Mouse (Mus musculus): ENCODE results near the gene Prpf4b. TPM values are rescaled to one million over a fixed set of nuclear protein-coding genes. Genes with fewer than 3 reads are reported as not detected.

Gene Prpf4b
- 56.2 and 57.3 TPM in 2 replicates for polyA plus RNA-seq (2012; rRNA removed)

DNA sequence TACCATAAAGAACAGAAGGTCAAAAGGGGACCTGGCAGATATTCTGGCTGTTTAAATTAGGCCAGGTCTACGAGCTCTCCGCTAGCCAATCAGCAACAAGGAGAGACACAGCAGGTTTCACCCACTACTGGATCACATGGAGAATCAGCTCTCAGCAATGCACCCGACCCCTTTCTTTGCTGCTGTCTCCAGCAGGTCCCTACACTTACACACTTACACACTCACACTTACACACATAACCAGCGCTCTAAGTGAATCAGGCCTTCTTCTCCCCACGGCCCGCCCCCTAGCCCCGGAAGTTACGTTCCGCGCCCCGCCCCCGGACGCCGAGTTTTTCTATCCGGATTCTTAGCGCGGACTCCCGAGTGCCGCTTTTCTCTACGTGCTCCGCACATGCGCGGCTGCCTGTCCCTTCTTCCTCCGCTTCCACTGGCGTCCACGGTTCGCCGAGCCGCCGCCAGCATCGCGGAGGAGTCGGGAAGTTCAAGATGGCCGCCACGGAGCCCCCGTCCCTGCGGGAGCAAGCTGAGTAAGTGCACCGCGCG, at the start of gene Prpf4b:
Prpf4b (plus strand) TSS at position 137 of the 545 bp plus-strand sequence.

DNA sequence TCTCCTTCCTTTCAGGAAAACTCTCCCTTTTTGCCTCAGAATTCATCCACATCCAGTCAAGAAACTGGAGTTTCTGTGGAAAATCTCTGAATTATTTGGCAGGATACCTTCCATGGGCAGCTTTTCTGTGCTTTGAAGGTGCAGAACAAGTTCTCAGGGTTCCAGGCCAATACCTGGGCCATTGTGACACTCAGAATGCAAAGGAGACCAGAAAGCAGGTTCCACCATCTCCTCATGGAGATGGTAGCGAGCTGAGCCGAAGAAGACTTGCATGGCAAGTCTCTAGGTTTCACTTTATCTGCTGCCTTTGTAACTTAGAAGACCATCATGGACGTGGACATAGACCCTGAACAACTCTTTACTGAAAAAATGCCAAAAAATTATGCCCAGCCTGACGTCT, 49.1 kb downstream of the Prpf4b start, which contains the start of the genes Fam217a and 4933417A18Rik:
Fam217a (minus strand) TSS at position 101 of the 400 bp plus-strand sequence.
4933417A18Rik (plus strand) TSS at position 200 of the 400 bp plus-strand sequence.

Other genes starting within 250 kb of the Prpf4b start
- 8.6 and 9.8 TPM in 2 replicates for gene Pxdc1, start 221.8 kb upstream of the Prpf4b start, polyA plus RNA-seq (2012; rRNA removed)
- gene Fam50b, start 140.5 kb upstream of the Prpf4b start, polyA plus RNA-seq (2012; rRNA removed), result 0.02 TPM in 2 replicates
- 0.07 and 0.18 TPM in 2 replicates for gene Fam217a, start 49.0 kb downstream of the Prpf4b start, polyA plus RNA-seq (2012; rRNA removed)
- not detected in 2 replicates for gene 4933417A18Rik, start 49.1 kb downstream of the Prpf4b start, polyA plus RNA-seq (2012; rRNA removed)
- gene Eci3, start 88.5 kb downstream of the Prpf4b start, polyA plus RNA-seq (2012; rRNA removed), result 0.02 and 0.03 TPM in 2 replicates
- gene Eci2, start 151.8 kb downstream of the Prpf4b start, polyA plus RNA-seq (2012; rRNA removed), result 27.3 and 32.0 TPM in 2 replicates